Comparison of ENCODE assay signal across 17 mouse cellular contexts in genomic region chr12:91749543-91750184, GRCm38 (mm10). TPM values are rescaled to one million over a fixed set of nuclear protein-coding genes. Genes with fewer than 3 reads are reported as not detected.
DNase-seq lines count a peak whose midpoint lies in the region; ATAC-seq and TF ChIP-seq lines count a peak whose summit lies in the region.
"Had no signal": no experiment of that assay in that cellular context is flagged by ENCODE, and none has a peak within 500 bp of the region (broad histone marks: within the 10 kb centered on the region; RNA-seq: fewer than 3 reads in every experiment).

No protein-coding gene starts in this region.

- ATAC-seq in forebrain, embryonic 11.5 days (replicated peaks; ENCODE audit: low FRiP score), result no peak
- ATAC-seq in megakaryocyte, adult 5-6 weeks (ENCODE audit: poor library complexity, severe bottlenecking), result no peak
- peak; percentile 79 for ATAC-seq in hindbrain, postnatal 0 days
- ATAC-seq in midbrain, embryonic 16.5 days, result peak; percentile 66; the same call in 1 of the 2 replicates

- intact Hi-C loops in heart, postnatal 36 days (cut with DNase I), result no loop called here

- no peak for TF ChIP-seq CTCF in hindbrain, postnatal 0 days (IDR thresholded peaks at IDR 0.05; ENCODE audit: low read depth)

- no peak overlapping the region for H3K4me3 ChIP-seq in forebrain, embryonic 11.5 days (ENCODE audit: low read depth, low read length)
- H3K4me3 ChIP-seq in forebrain, embryonic 10.5 days, result no peak overlapping the region
- H3K4me3 ChIP-seq in megakaryocyte, embryonic 14.5 days (replicated peaks), result peak overlapping the region; percentile 47
- no peak overlapping the region for H3K4me3 ChIP-seq in hindbrain, postnatal 0 days (ENCODE audit: low read length)
- H3K4me3 ChIP-seq in midbrain, embryonic 16.5 days (ENCODE audit: low read depth, low read length), result no peak overlapping the region
- H3K4me3 ChIP-seq: heart, embryonic 13.5 days; kidney, embryonic 15.5 days; left cerebral cortex, adult 2 months; limb, embryonic 15.5 days; myocyte had no signal

- WGBS in forebrain, embryonic 11.5 days, result 84% methylated on average over 11 of the region's 11 CpGs
- 87% methylated on average over 11 of the region's 11 CpGs for WGBS in forebrain, embryonic 10.5 days
- WGBS in hindbrain, postnatal 0 days, result 40% methylated on average over 11 of the region's 11 CpGs
- WGBS in midbrain, embryonic 16.5 days, result 62% methylated on average over 11 of the region's 11 CpGs

- H3K27ac ChIP-seq in forebrain, embryonic 11.5 days (ENCODE audit: low read depth, low read length), result no peak overlapping the region
- no peak overlapping the region for H3K27ac ChIP-seq in forebrain, embryonic 10.5 days
- H3K27ac ChIP-seq in hindbrain, postnatal 0 days, result peak overlapping the region; percentile 46
- peak overlapping the region; percentile 46; the same call in 1 of the 2 replicates for H3K27ac ChIP-seq in midbrain, embryonic 16.5 days (ENCODE audit: low read length)
- H3K27ac ChIP-seq: heart, embryonic 13.5 days; kidney, embryonic 15.5 days; left cerebral cortex, adult 2 months; limb, embryonic 15.5 days had no signal

- H3K27me3 ChIP-seq in forebrain, embryonic 11.5 days (ENCODE audit: control insufficient read depth, insufficient read depth, low read length), result no peaks in the 10 kb centered on the region
- no peaks in the 10 kb centered on the region for H3K27me3 ChIP-seq in forebrain, embryonic 10.5 days (ENCODE audit: poor library complexity, severe bottlenecking)
- H3K27me3 ChIP-seq in megakaryocyte, embryonic 14.5 days (replicated peaks), result no peaks in the 10 kb centered on the region
- no peaks in the 10 kb centered on the region for H3K27me3 ChIP-seq in hindbrain, postnatal 0 days (ENCODE audit: insufficient read depth, low read length)
- no peaks in the 10 kb centered on the region for H3K27me3 ChIP-seq in midbrain, embryonic 16.5 days (ENCODE audit: control insufficient read depth, insufficient read depth, low read depth, low read length)
- H3K27me3 ChIP-seq: kidney, embryonic 15.5 days; limb, embryonic 15.5 days had no signal

- H3K9me3 ChIP-seq in forebrain, embryonic 11.5 days (ENCODE audit: control insufficient read depth, low read length), result no peaks in the 10 kb centered on the region
- H3K9me3 ChIP-seq in forebrain, embryonic 10.5 days, result no peaks in the 10 kb centered on the region
- no peaks in the 10 kb centered on the region for H3K9me3 ChIP-seq in megakaryocyte, embryonic 14.5 days
- no peaks in the 10 kb centered on the region for H3K9me3 ChIP-seq in hindbrain, postnatal 0 days (ENCODE audit: low read length)
- no peaks in the 10 kb centered on the region for H3K9me3 ChIP-seq in midbrain, embryonic 16.5 days (replicated peaks; ENCODE audit: control insufficient read depth, low read length, poor library complexity, severe bottlenecking)
- H3K9me3 ChIP-seq: heart, embryonic 13.5 days; kidney, embryonic 15.5 days; limb, embryonic 15.5 days had no signal

- DNase-seq in forebrain, embryonic 11.5 days (ENCODE audit: low spot score), result peak; percentile 27
- no peak for DNase-seq in forebrain, embryonic 10.5 days (ENCODE audit: extremely low spot score, low spot score)
- DNase-seq in hindbrain, postnatal 0 days (ENCODE audit: low spot score), result peak; percentile 64
- no peak for DNase-seq in heart, postnatal 36 days
- DNase-seq in spleen, postnatal 36 days (ENCODE audit: low spot score in 2 of 2), result no peak
- DNase-seq: adrenal gland, adult 2 months; lung, postnatal 10 days; retina, postnatal 1 day; thymus, adult 18-20 months had no signal

- H3K4me1 ChIP-seq in forebrain, embryonic 11.5 days (replicated peaks; ENCODE audit: control insufficient read depth, insufficient read depth, low read length), result peaks cover 4% of the 10 kb centered on the region; the same call in 1 of the 2 replicates
- peaks cover 13% of the 10 kb centered on the region for H3K4me1 ChIP-seq in forebrain, embryonic 10.5 days
- peaks cover 90% of the 10 kb centered on the region for H3K4me1 ChIP-seq in megakaryocyte, embryonic 14.5 days
- peaks cover 12% of the 10 kb centered on the region for H3K4me1 ChIP-seq in hindbrain, postnatal 0 days (ENCODE audit: insufficient read depth, low read length)
- peaks cover 9% of the 10 kb centered on the region for H3K4me1 ChIP-seq in midbrain, embryonic 16.5 days (ENCODE audit: control insufficient read depth, insufficient read depth, low read length)

- no peak overlapping the region for H3K4me2 ChIP-seq in forebrain, embryonic 11.5 days (ENCODE audit: low read depth, low read length, severe bottlenecking)
- no peak overlapping the region for H3K4me2 ChIP-seq in hindbrain, postnatal 0 days (ENCODE audit: low read depth, low read length)
- no peak overlapping the region for H3K4me2 ChIP-seq in midbrain, embryonic 16.5 days (ENCODE audit: low read length)
- H3K4me2 ChIP-seq: heart, embryonic 13.5 days; kidney, embryonic 15.5 days; limb, embryonic 15.5 days had no signal

- no peaks in the 10 kb centered on the region for H3K36me3 ChIP-seq in forebrain, embryonic 11.5 days (ENCODE audit: control insufficient read depth, insufficient read depth, low read length)
- H3K36me3 ChIP-seq in forebrain, embryonic 10.5 days (replicated peaks), result no peaks in the 10 kb centered on the region; the same call in 1 of the 2 replicates
- H3K36me3 ChIP-seq in megakaryocyte, embryonic 14.5 days (replicated peaks; ENCODE audit: low read length), result peaks cover 65% of the 10 kb centered on the region
- no peaks in the 10 kb centered on the region for H3K36me3 ChIP-seq in hindbrain, postnatal 0 days (ENCODE audit: insufficient read depth, low read length)
- H3K36me3 ChIP-seq in midbrain, embryonic 16.5 days (ENCODE audit: control insufficient read depth, insufficient read depth, low read length), result no peaks in the 10 kb centered on the region
- H3K36me3 ChIP-seq: heart, embryonic 13.5 days; kidney, embryonic 15.5 days; limb, embryonic 15.5 days had no signal

- no peak overlapping the region for H3K9ac ChIP-seq in forebrain, embryonic 11.5 days (ENCODE audit: low read length)
- no peak overlapping the region for H3K9ac ChIP-seq in hindbrain, postnatal 0 days (replicated peaks; ENCODE audit: low read length)
- H3K9ac ChIP-seq in midbrain, embryonic 16.5 days (ENCODE audit: low read depth, low read length), result no peak overlapping the region
- H3K9ac ChIP-seq: heart, embryonic 13.5 days; kidney, embryonic 15.5 days; limb, embryonic 15.5 days had no signal

RNA-seq across cellular contexts. Expression of gene Ston2, which starts 38.5 kb away (rescaled TPM):
- polyA plus RNA-seq in forebrain, embryonic 11.5 days (2014; fragmentation: Nextera tagmentation; extraction: Ambion mirVana), result 13.7 and 16.5 TPM in 2 replicates
- 11.4 and 11.5 TPM in 2 replicates for polyA plus RNA-seq in forebrain, embryonic 10.5 days (2016; fragmentation: Nextera tagmentation; extraction: Ambion mirVana)
- polyA plus RNA-seq in megakaryocyte, embryonic 14.5 days (2012; ENCODE audit: insufficient read depth, low replicate concordance), result 77.2 and 85.3 TPM in 2 replicates
- total RNA-seq in megakaryocyte, adult 5-6 weeks (2015), result 3.9 and 6.2 TPM in 2 replicates
- total RNA-seq in megakaryocyte, adult 5-6 weeks (2017), result 2.5 and 4.6 TPM in 2 replicates
- total RNA-seq in hindbrain, postnatal 0 days (2014; rRNA removed), result 21.9 and 22.0 TPM in 2 replicates
- 7.7 and 8.0 TPM in 2 replicates for polyA plus RNA-seq in hindbrain, postnatal 0 days (2015; fragmentation: Nextera tagmentation; extraction: Ambion mirVana)
- 5.2 and 5.6 TPM in 2 replicates for polyA plus RNA-seq in midbrain, embryonic 16.5 days (2015; fragmentation: Nextera tagmentation; extraction: Ambion mirVana)
- total RNA-seq in heart, postnatal 36 days (2021), result 1 to 10 TPM; 3.7 to 3.8 TPM

Comparison
In these comparisons a context has a peak if more than half of its experiments do, and no peak if none do; other contexts are left out.
1. DNase-seq: peak in forebrain, embryonic 11.5 days (single experiment) and hindbrain, postnatal 0 days (single experiment); none in forebrain, embryonic 10.5 days (single experiment), heart, postnatal 36 days (0 of 2) and spleen, postnatal 36 days (0 of 2).
2. ATAC-seq: peak in hindbrain, postnatal 0 days (single experiment) and midbrain, embryonic 16.5 days (single experiment); none in forebrain, embryonic 11.5 days (single experiment) and megakaryocyte, adult 5-6 weeks (single experiment).
3. H3K27ac ChIP-seq: peak in hindbrain, postnatal 0 days (single experiment) and midbrain, embryonic 16.5 days (single experiment); none in forebrain, embryonic 11.5 days (single experiment) and forebrain, embryonic 10.5 days (single experiment).